Mouse (Mus musculus) neural tube, postnatal 0 days (tissue): ENCODE results near the gene Il20ra. TPM values are rescaled to one million over a fixed set of nuclear protein-coding genes. Genes with fewer than 3 reads are reported as not detected.

Source experiments
- polyA plus RNA-seq: library from polyadenylated mRNA; unstranded; fragments of >200 nt; fragmentation: Nextera tagmentation; extraction: Ambion mirVana; gene quantifications from 2 replicates; pipeline ENCODE4 v1.2.1, GENCODE M21; 2015

Il20ra gene
- polyA plus RNA-seq: 2.0 and 2.1 TPM in 2 replicates

DNA sequence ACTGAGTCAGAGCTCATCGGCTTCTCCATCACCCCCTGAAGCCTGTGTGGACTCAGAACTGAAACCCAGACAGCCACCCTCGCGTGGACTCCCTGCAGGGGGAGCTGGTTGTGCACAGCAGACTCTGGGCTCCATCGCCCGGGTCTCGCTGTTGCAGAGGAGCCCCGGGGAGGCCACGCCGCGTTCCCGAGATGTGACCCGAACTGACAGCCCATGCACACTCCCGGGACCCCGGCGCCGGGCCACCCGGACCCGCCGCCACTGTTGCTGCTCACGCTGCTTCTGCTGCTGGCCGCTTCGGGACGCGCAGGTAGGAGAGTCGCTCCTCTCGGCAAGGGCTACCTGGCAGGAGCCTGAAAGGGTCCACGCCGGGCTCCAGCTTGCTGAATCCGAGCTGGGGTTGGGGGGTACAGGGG is at the start of gene Il20ra:
Gene Il20ra (plus strand): TSS at position 150 of the 416 bp plus-strand sequence.

Other genes with a start within 250 kb of the Il20ra start
- 34.4 and 36.0 TPM in 2 replicates for gene Ifngr1, start 120.6 kb upstream of the Il20ra start, polyA plus RNA-seq
- gene Il22ra2, start 90.6 kb upstream of the Il20ra start, polyA plus RNA-seq: not detected in 2 replicates
- 7.4 and 7.6 TPM in 2 replicates for gene Slc35d3, start 138.9 kb downstream of the Il20ra start, polyA plus RNA-seq
- 43.8 and 48.3 TPM in 2 replicates for gene Pex7, start 195.1 kb downstream of the Il20ra start, polyA plus RNA-seq
- gene Map3k5, start 221.9 kb downstream of the Il20ra start, polyA plus RNA-seq: 1.9 and 2.1 TPM in 2 replicates